Mouse (Mus musculus): ENCODE measurements around the gene Gm49661. TPM values are rescaled to one million over a fixed set of nuclear protein-coding genes. Genes with fewer than 3 reads are reported as not detected.

Gene Gm49661
- polyA plus RNA-seq, 1 experiment from 2014 or later, result not detected

- H3K9me3 ChIP-seq, result no peaks in the 10 kb centered on the region
- H3K27me3 ChIP-seq (replicated peaks), result peaks cover 29% of the 10 kb centered on the region
- H3K4me3 ChIP-seq, result peak overlapping the region; percentile 54
- peaks cover 30% of the 10 kb centered on the region for H3K4me1 ChIP-seq
- H3K27ac ChIP-seq, result peak overlapping the region; percentile 72
- no peaks in the 10 kb centered on the region for H3K36me3 ChIP-seq (replicated peaks)
- ATAC-seq (replicated peaks), result peak; percentile 60
- 3% methylated on average over 15 of the region's 15 CpGs for WGBS
- H3K9ac ChIP-seq, result peak overlapping the region; percentile 58
- peak overlapping the region; percentile 70 for H3K4me2 ChIP-seq
Measured at GRCm38 (mm10) chr8:84990836-84991235, 21.6 kb upstream of the Gm49661 start.

- peaks cover 25% of the 10 kb centered on the region for H3K27me3 ChIP-seq (replicated peaks)
Measured at GRCm38 (mm10) chr8:84990349-84990748, 21.1 kb upstream of the Gm49661 start, which contains the start of gene Hook2. Gene Hook2, plus strand, starts transcription at chr8:84990603.

GRCm38 (mm10) chr8:84989810-84990209 is 20.6 kb upstream of the Gm49661 start:
- no peaks in the 10 kb centered on the region for H3K9me3 ChIP-seq
- peak overlapping the region; percentile 72 for H3K27ac ChIP-seq
- under 1% methylated on average over 15 of the region's 15 CpGs for whole genome bisulfite sequencing
- peak; percentile 43 for ATAC-seq (replicated peaks)
- H3K4me3 ChIP-seq, result peak overlapping the region; percentile 54
- H3K36me3 ChIP-seq (replicated peaks), result no peaks in the 10 kb centered on the region
- peak overlapping the region; percentile 70 for H3K4me2 ChIP-seq
- peak overlapping the region; percentile 54 for H3K9ac ChIP-seq
- H3K4me1 ChIP-seq, result peaks cover 37% of the 10 kb centered on the region
- H3K27me3 ChIP-seq (replicated peaks), result peaks cover 20% of the 10 kb centered on the region

More at GRCm38 (mm10) chr8:84990349-84990748, 21.1 kb upstream of the Gm49661 start, which contains the start of gene Hook2:
- ATAC-seq (replicated peaks), result peak; percentile 90
- Histone ChIP-seq H3K4me2 (peak within 1 kb of the TSS; percentile 70), H3K4me1 (peaks cover 31% of the 10 kb centered on the region), H3K4me3 (peak within 1 kb of the TSS; percentile 54), H3K27ac (peak within 1 kb of the TSS; percentile 72), H3K9ac (peak within 1 kb of the TSS; percentile 58), H3K36me3 (replicated peaks) (no peaks in the 10 kb centered on the region), H3K9me3 (no peaks in the 10 kb centered on the region)
- under 1% methylated on average over 28 of the region's 28 CpGs for WGBS

- Histone ChIP-seq H3K36me3 (replicated peaks) (no peaks in the 10 kb centered on the region), H3K9me3 (no peaks in the 10 kb centered on the region), H3K4me2 (peak overlapping the region; percentile 70), H3K4me1 (peaks cover 42% of the 10 kb centered on the region), H3K4me3 (peak overlapping the region; percentile 54), H3K9ac (0 out of 2 replicates have a peak overlapping the region, but pooled peaks have one; percentile 54), H3K27ac (no peak overlapping the region), H3K27me3 (replicated peaks) (peaks cover 21% of the 10 kb centered on the region; the same call in 1 of the 2 replicates)
- 12% methylated on average over 15 of the region's 15 CpGs for WGBS
- ATAC-seq (replicated peaks), result no peak
Measured at GRCm38 (mm10) chr8:84989311-84989731, 20.1 kb upstream of the Gm49661 start.

GRCm38 (mm10) chr8:84987903-84988302 is 18.7 kb upstream of the Gm49661 start:
- H3K36me3 ChIP-seq (replicated peaks), result no peaks in the 10 kb centered on the region
- no peak for ATAC-seq (replicated peaks)
- no peaks in the 10 kb centered on the region for H3K9me3 ChIP-seq
- no peak overlapping the region for H3K27ac ChIP-seq
- peaks cover 25% of the 10 kb centered on the region; the same call in 1 of the 2 replicates for H3K27me3 ChIP-seq (replicated peaks)
- H3K9ac ChIP-seq, result no peak overlapping the region
- WGBS, result 78% methylated on average over 2 of the region's 2 CpGs
- H3K4me3 ChIP-seq, result no peak overlapping the region
- H3K4me2 ChIP-seq, result no peak overlapping the region
- peaks cover 43% of the 10 kb centered on the region for H3K4me1 ChIP-seq

- Histone ChIP-seq H3K9me3 (no peaks in the 10 kb centered on the region), H3K27me3 (replicated peaks) (peaks cover 25% of the 10 kb centered on the region; the same call in 1 of the 2 replicates), H3K9ac (no peak overlapping the region), H3K4me1 (peaks cover 43% of the 10 kb centered on the region), H3K4me2 (no peak overlapping the region), H3K36me3 (replicated peaks) (no peaks in the 10 kb centered on the region), H3K27ac (no peak overlapping the region), H3K4me3 (no peak overlapping the region)
- WGBS, result 83% methylated on average over 5 of the region's 5 CpGs
- ATAC-seq (replicated peaks), result no peak
Measured at GRCm38 (mm10) chr8:84987388-84987787, 18.2 kb upstream of the Gm49661 start.

GRCm38 (mm10) chr8:84986379-84986945 is 17.2 kb upstream of the Gm49661 start:
- WGBS, result 36% methylated on average over 8 of the region's 8 CpGs
- ATAC-seq (replicated peaks), result no peak; the same call in 1 of the 2 replicates
- H3K27me3 ChIP-seq (replicated peaks), result peaks cover 30% of the 10 kb centered on the region

GRCm38 (mm10) chr8:84985684-84986378 is 16.6 kb upstream of the Gm49661 start:
- peaks cover 30% of the 10 kb centered on the region for H3K27me3 ChIP-seq (replicated peaks)
- peak; percentile 53 for ATAC-seq (replicated peaks)

More at GRCm38 (mm10) chr8:84986379-84986945, 17.2 kb upstream of the Gm49661 start:
- peak overlapping the region; percentile 49; the same call in 1 of the 2 replicates for H3K9ac ChIP-seq
- no peaks in the 10 kb centered on the region for H3K9me3 ChIP-seq
- H3K27ac ChIP-seq, result peak overlapping the region; percentile 82
- peak overlapping the region; percentile 55 for H3K4me3 ChIP-seq
- H3K4me1 ChIP-seq, result peaks cover 41% of the 10 kb centered on the region
- no peaks in the 10 kb centered on the region for H3K36me3 ChIP-seq (replicated peaks)
- peak overlapping the region; percentile 98 for H3K4me2 ChIP-seq

GRCm38 (mm10) chr8:84985049-84985683 is 15.9 kb upstream of the Gm49661 start:
- H3K4me3 ChIP-seq, result peak overlapping the region; percentile 55
- peaks cover 30% of the 10 kb centered on the region for H3K27me3 ChIP-seq (replicated peaks)
- no peak for ATAC-seq (replicated peaks)
- H3K9me3 ChIP-seq, result no peaks in the 10 kb centered on the region
- 2% methylated on average over 23 of the region's 23 CpGs for WGBS
- peak overlapping the region; percentile 49 for H3K9ac ChIP-seq
- peak overlapping the region; percentile 98 for H3K4me2 ChIP-seq
- H3K4me1 ChIP-seq, result peaks cover 43% of the 10 kb centered on the region
- no peaks in the 10 kb centered on the region for H3K36me3 ChIP-seq (replicated peaks)
- peak overlapping the region; percentile 82 for H3K27ac ChIP-seq

More at GRCm38 (mm10) chr8:84985684-84986378, 16.6 kb upstream of the Gm49661 start:
- H3K9me3 ChIP-seq, result no peaks in the 10 kb centered on the region
- H3K36me3 ChIP-seq (replicated peaks), result no peaks in the 10 kb centered on the region
- peak overlapping the region; percentile 98 for H3K4me2 ChIP-seq
- H3K4me3 ChIP-seq, result peak overlapping the region; percentile 55
- peaks cover 39% of the 10 kb centered on the region for H3K4me1 ChIP-seq
- whole genome bisulfite sequencing, result under 1% methylated on average over 53 of the region's 53 CpGs
- peak overlapping the region; percentile 82 for H3K27ac ChIP-seq
- H3K9ac ChIP-seq, result peak overlapping the region; percentile 49

- Histone ChIP-seq H3K9me3 (no peaks in the 10 kb centered on the region), H3K4me3 (peak overlapping the region; percentile 55), H3K27me3 (replicated peaks) (peaks cover 30% of the 10 kb centered on the region), H3K36me3 (replicated peaks) (no peaks in the 10 kb centered on the region), H3K4me1 (peaks cover 45% of the 10 kb centered on the region), H3K9ac (peak overlapping the region; percentile 49), H3K27ac (peak overlapping the region; percentile 82; the same call in 1 of the 2 replicates), H3K4me2 (peak overlapping the region; percentile 98)
- 19% methylated on average over 16 of the region's 16 CpGs for WGBS
- no peak for ATAC-seq (replicated peaks)
Measured at GRCm38 (mm10) chr8:84984294-84985048, 15.2 kb upstream of the Gm49661 start.

GRCm38 (mm10) chr8:84982499-84983011 is 13.3 kb upstream of the Gm49661 start:
- WGBS, result 71% methylated on average over 3 of the region's 3 CpGs
- H3K36me3 ChIP-seq (replicated peaks), result no peaks in the 10 kb centered on the region
- no peak overlapping the region for H3K27ac ChIP-seq
- no peak overlapping the region for H3K9ac ChIP-seq
- no peak overlapping the region for H3K4me3 ChIP-seq
- H3K4me1 ChIP-seq, result peaks cover 60% of the 10 kb centered on the region
- ATAC-seq (replicated peaks), result no peak
- H3K27me3 ChIP-seq (replicated peaks), result peaks cover 29% of the 10 kb centered on the region
- H3K4me2 ChIP-seq, result no peak overlapping the region
- H3K9me3 ChIP-seq, result no peaks in the 10 kb centered on the region

Measured in midbrain, embryonic 15.5 days (tissue).